Mouse (Mus musculus) CH12.LX (cell line): ENCODE measurements around the gene Tubg1. TPM values are rescaled to one million over a fixed set of nuclear protein-coding genes. Genes with fewer than 3 reads are reported as not detected.
A peak's percentile ranks its signal among the peaks of the same experiment; 100 is the strongest.

ENCODE experiments used
- DNase-seq: peaks from one replicate; pipeline ENCODE4 v3.0.0-alpha.2; 2013; ENCODE audit errors: extremely low read depth
- H3K27ac ChIP-seq: 2 replicates; pipeline ENCODE4 v1.5.1; 2012; ENCODE audit warnings: low read depth, mild to moderate bottlenecking, control low read depth, moderate library complexity; ENCODE audit not compliant: insufficient read depth
- H3K27me3 ChIP-seq: replicated peaks from 2 replicates; pipeline ENCODE3; 2012; ENCODE audit warnings: inconsistent platforms
- H3K36me3 ChIP-seq, 2 experiments: replicated peaks in 1 of 2; 2 replicates each; pipeline versions ENCODE3 to v1.6.1; 2012; ENCODE audit warnings: inconsistent platforms in 1 of 2, low read length in 1 of 2, mild to moderate bottlenecking in 1 of 2, mixed read lengths in 1 of 2, moderate library complexity in 1 of 2; ENCODE audit not compliant: control insufficient read depth in 1 of 2, insufficient read depth in 1 of 2
- H3K4me1 ChIP-seq, 2 experiments: 2 replicates each; pipeline ENCODE4 v1.6.1; 2012; ENCODE audit warnings: inconsistent platforms in 1 of 2, moderate library complexity in 1 of 2; ENCODE audit not compliant: insufficient read depth in 2 of 2, control insufficient read depth in 1 of 2
- H3K4me2 ChIP-seq: 2 replicates; pipeline ENCODE4 v1.6.1; 2012; ENCODE audit warnings: low read depth, mild to moderate bottlenecking, control low read depth; ENCODE audit not compliant: poor library complexity, insufficient read depth, severe bottlenecking
- H3K4me3 ChIP-seq, 3 experiments: fragments of 150-350 bp in 1 of 3; sonication (generic) in 1 of 3; replicated peaks in 1 of 3; 2 replicates each; pipeline versions ENCODE3 to v1.5.1; 2011 to 2012; ENCODE audit warnings: low read depth in 2 of 3, low read length in 2 of 3, mild to moderate bottlenecking in 2 of 3, moderate library complexity in 2 of 3, control low read depth in 1 of 3, improper control_type of control experiment in 1 of 3, inconsistent platforms in 1 of 3, mixed read lengths in 1 of 3; ENCODE audit not compliant: poor library complexity in 1 of 3
- H3K79me2 ChIP-seq: replicated peaks from 2 replicates; pipeline ENCODE4 v1.6.1; 2012; ENCODE audit warnings: mild to moderate bottlenecking, moderate library complexity; ENCODE audit not compliant: control insufficient read depth, poor library complexity, insufficient read depth, severe bottlenecking; ENCODE audit errors: extremely low read depth
- H3K9ac ChIP-seq: 2 replicates; pipeline ENCODE4 v1.6.1; 2012; ENCODE audit warnings: low read depth, mild to moderate bottlenecking, control low read depth, moderate library complexity; ENCODE audit not compliant: insufficient read depth
- H3K9me3 ChIP-seq: replicated peaks from 2 replicates; pipeline ENCODE3; 2012; ENCODE audit warnings: low read length, inconsistent platforms, mixed read lengths
- CHD1 ChIP-seq: IDR thresholded peaks from 2 replicates; pipeline ENCODE4 v1.6.1; 2012; ENCODE audit warnings: low read depth, low read length, improper control_type of control experiment, inconsistent platforms
- CHD2 ChIP-seq: IDR thresholded peaks from 2 replicates; pipeline ENCODE4 v1.6.1; 2011; ENCODE audit warnings: low read length, improper control_type of control experiment
- E2F4 ChIP-seq: IDR thresholded peaks from 2 replicates; pipeline ENCODE4 v1.6.1; 2011; ENCODE audit warnings: low read depth, low read length, improper control_type of control experiment; ENCODE audit not compliant: insufficient replicate concordance
- ELF1 ChIP-seq: IDR thresholded peaks from 2 replicates; pipeline ENCODE4 v1.6.1; 2014; ENCODE audit warnings: low read depth, mild to moderate bottlenecking, inconsistent platforms, low read length, improper control_type of control experiment
- EP300 ChIP-seq: IDR thresholded peaks from 2 replicates; pipeline ENCODE4 v1.6.1; 2011; ENCODE audit warnings: low read length, improper control_type of control experiment
- ETS1 ChIP-seq: conservative IDR thresholded peaks from 2 replicates; pipeline ENCODE4 v1.6.1; 2012; ENCODE audit warnings: low read depth, mild to moderate bottlenecking, inconsistent platforms, low read length, improper control_type of control experiment, moderate library complexity
- GABPA ChIP-seq: IDR thresholded peaks from 2 replicates; pipeline ENCODE4 v1.6.1; 2012; ENCODE audit warnings: low read depth, low read length, improper control_type of control experiment, inconsistent platforms; ENCODE audit not compliant: insufficient replicate concordance
- HCFC1 ChIP-seq: IDR thresholded peaks from 2 replicates; pipeline ENCODE4 v1.6.1; 2012; ENCODE audit warnings: low read depth, mild to moderate bottlenecking, inconsistent platforms, low read length, improper control_type of control experiment
- JUN ChIP-seq: IDR thresholded peaks from 2 replicates; pipeline ENCODE4 v1.6.1; 2011; ENCODE audit warnings: low read depth, mild to moderate bottlenecking, low read length, improper control_type of control experiment, moderate library complexity; ENCODE audit not compliant: insufficient read depth
- JUND ChIP-seq: conservative IDR thresholded peaks from 2 replicates; pipeline ENCODE4 v1.6.1; 2011; ENCODE audit warnings: low read depth, low read length, improper control_type of control experiment
- KAT2A ChIP-seq: IDR thresholded peaks from 2 replicates; pipeline ENCODE4 v1.6.1; 2012; ENCODE audit warnings: low read length, improper control_type of control experiment, inconsistent platforms; ENCODE audit not compliant: insufficient replicate concordance
- MAFK ChIP-seq: IDR thresholded peaks from 2 replicates; pipeline ENCODE4 v1.6.1; 2011; ENCODE audit warnings: low read length, improper control_type of control experiment; ENCODE audit not compliant: insufficient replicate concordance
- MAX ChIP-seq: IDR thresholded peaks from 2 replicates; pipeline ENCODE4 v1.6.1; 2011; ENCODE audit warnings: low read length, improper control_type of control experiment
- MEF2A ChIP-seq: IDR thresholded peaks from 2 replicates; pipeline ENCODE4 v1.6.1; 2014; ENCODE audit warnings: low read depth, mild to moderate bottlenecking, inconsistent platforms, low read length, improper control_type of control experiment, borderline replicate concordance
- MXI1 ChIP-seq: IDR thresholded peaks from 2 replicates; pipeline ENCODE4 v1.6.1; 2011; ENCODE audit warnings: mild to moderate bottlenecking, low read depth, low read length, improper control_type of control experiment
- MYC ChIP-seq: IDR thresholded peaks from 2 replicates; pipeline ENCODE4 v1.6.1; 2011; ENCODE audit warnings: low read depth, mild to moderate bottlenecking, improper control_type of control experiment, low read length
- NELFE ChIP-seq: IDR thresholded peaks from 2 replicates; pipeline ENCODE4 v1.6.1; 2011; ENCODE audit warnings: low read depth, low read length, improper control_type of control experiment
- NRF1 ChIP-seq: IDR thresholded peaks from 2 replicates; pipeline ENCODE4 v1.6.1; 2014; ENCODE audit warnings: low read depth, mild to moderate bottlenecking, inconsistent platforms, low read length, improper control_type of control experiment, moderate library complexity
- PAX5 ChIP-seq: IDR thresholded peaks from 2 replicates; pipeline ENCODE4 v1.6.1; 2012; ENCODE audit warnings: low read length, inconsistent platforms, mixed read lengths
- POLR2A ChIP-seq: IDR thresholded peaks from 2 replicates; pipeline ENCODE4 v1.6.1; 2011; ENCODE audit warnings: low read depth, mild to moderate bottlenecking, improper control_type of control experiment, low read length
- RAD21 ChIP-seq: IDR thresholded peaks from 2 replicates; pipeline ENCODE4 v1.6.1; 2011; ENCODE audit warnings: low read depth, mild to moderate bottlenecking, low read length, improper control_type of control experiment, moderate library complexity
- RCOR1 ChIP-seq: conservative IDR thresholded peaks from 2 replicates; pipeline ENCODE4 v1.6.1; 2012; ENCODE audit warnings: low read depth, mild to moderate bottlenecking, inconsistent platforms, low read length, improper control_type of control experiment
- SIN3A ChIP-seq: IDR thresholded peaks from 2 replicates; pipeline ENCODE4 v1.6.1; 2012; ENCODE audit warnings: low read length, improper control_type of control experiment, inconsistent platforms
- SMC3 ChIP-seq: IDR thresholded peaks from 2 replicates; pipeline ENCODE4 v1.6.1; 2011; ENCODE audit warnings: low read depth, low read length, improper control_type of control experiment
- TCF12 ChIP-seq: IDR thresholded peaks from 2 replicates; pipeline ENCODE4 v1.6.1; 2014; ENCODE audit warnings: low read depth, mild to moderate bottlenecking, inconsistent platforms, low read length, improper control_type of control experiment
- USF2 ChIP-seq: conservative IDR thresholded peaks from 2 replicates; pipeline ENCODE4 v1.6.1; 2011; ENCODE audit warnings: low read depth, low read length, improper control_type of control experiment
- ZKSCAN1 ChIP-seq: IDR thresholded peaks from 2 replicates; pipeline ENCODE4 v1.6.1; 2012; ENCODE audit warnings: low read depth, inconsistent platforms, low read length, improper control_type of control experiment, borderline replicate concordance
- ZMIZ1 ChIP-seq: IDR thresholded peaks from 2 replicates; pipeline ENCODE4 v1.6.1; 2012; ENCODE audit warnings: low read depth, mild to moderate bottlenecking, inconsistent platforms, low read length, improper control_type of control experiment
- dilution Hi-C: fragments of 300-500 bp; cut with MboI; formaldehyde crosslinking; loops from 2 replicates; pipeline ENCODE4 v1.14.3; 2020; ENCODE audit warnings: low sequenced_read_pairs; ENCODE audit not compliant: extremely low pct_unique_long_range_greater_than_20kb, extremely low pct_ligation_motif_present
- in situ Hi-C: fragments of 300-500 bp; cut with MboI; formaldehyde crosslinking; loops from 3 replicates; pipeline ENCODE4 v1.14.3; 2019; ENCODE audit warnings: low sequenced_read_pairs, low pct_ligation_motif_present, low pct_unique_long_range_greater_than_20kb, mixed read lengths
- polyA plus RNA-seq: library from polyadenylated mRNA; unstranded; fragments of >175 nt; gene quantifications from 2 replicates; pipeline ENCODE4 v1.2.1, GENCODE M21; 2012; ENCODE audit warnings: low read depth; ENCODE audit not compliant: insufficient read length
- total RNA-seq, 2 experiments: library from RNA; depleted of rRNA; stranded (reverse); fragments of 300-350 nt in 1 of 2; fragments of >200 nt in 1 of 2; gene quantifications; 2 replicates each; pipeline ENCODE4 v1.2.3; 2012 to 2014

Gene Tubg1
- total and polyA plus RNA-seq, 3 experiments: 57.4 to 190 (median 108) TPM

DNA sequence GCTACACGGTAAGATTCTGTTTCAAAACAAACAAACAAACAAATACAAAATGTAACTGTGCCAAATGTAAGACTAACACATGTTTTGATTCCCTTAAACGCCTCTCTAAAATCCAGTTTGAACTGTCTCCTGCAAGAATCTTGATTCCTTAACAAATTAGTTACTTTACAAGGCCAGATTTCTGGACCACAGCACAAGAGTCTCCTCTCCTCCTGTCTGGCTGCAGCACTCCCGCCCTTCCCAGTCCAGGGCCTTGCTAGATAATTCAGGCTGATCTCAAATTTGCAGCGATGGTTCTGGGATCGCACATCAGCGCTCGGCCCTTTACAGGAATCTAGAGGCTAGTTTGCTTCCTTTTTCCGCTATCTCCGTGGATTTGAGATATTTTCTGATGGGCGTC lies 38.1 kb upstream of the Tubg1 start:
- H3K79me2 ChIP-seq: peaks cover 14% of the 10 kb centered on the region; the same call in 1 of the 2 replicates
- H3K27ac ChIP-seq: no peak overlapping the region
- dilution Hi-C loops: no loop called here
- no peaks in the 10 kb centered on the region for H3K9me3 ChIP-seq
- H3K4me3 ChIP-seq: peak overlapping the region in 2 of 3 experiments; percentile 75 to 94
- in situ Hi-C loops: loop anchor here (5.0 to 10.0 kb wide), 2 partner anchors 101 to 223 kb away; partner anchors contain the start of gene Becn1
- no peak for DNase-seq
- H3K4me1 ChIP-seq: peaks cover 17 to 41% of the 10 kb centered on the region in 2 experiments
- peak overlapping the region; percentile 79 for H3K4me2 ChIP-seq
- H3K36me3 ChIP-seq: peaks cover 16 to 34% of the 10 kb centered on the region in 2 experiments
- H3K27me3 ChIP-seq: peaks cover 3% of the 10 kb centered on the region
- TF ChIP-seq JUN: no peak
- no peak for TF ChIP-seq SMC3
- no peak for TF ChIP-seq USF2
- no peak for TF ChIP-seq ELF1
- TF ChIP-seq PAX5: no peak
- no peak for TF ChIP-seq JUND
- TF ChIP-seq MAFK: no peak
- no peak for TF ChIP-seq RCOR1
- TF ChIP-seq KAT2A: no peak
- TF ChIP-seq, all 38 proteins: peak for 0
- H3K9ac ChIP-seq: peak overlapping the region; percentile 60

DNA sequence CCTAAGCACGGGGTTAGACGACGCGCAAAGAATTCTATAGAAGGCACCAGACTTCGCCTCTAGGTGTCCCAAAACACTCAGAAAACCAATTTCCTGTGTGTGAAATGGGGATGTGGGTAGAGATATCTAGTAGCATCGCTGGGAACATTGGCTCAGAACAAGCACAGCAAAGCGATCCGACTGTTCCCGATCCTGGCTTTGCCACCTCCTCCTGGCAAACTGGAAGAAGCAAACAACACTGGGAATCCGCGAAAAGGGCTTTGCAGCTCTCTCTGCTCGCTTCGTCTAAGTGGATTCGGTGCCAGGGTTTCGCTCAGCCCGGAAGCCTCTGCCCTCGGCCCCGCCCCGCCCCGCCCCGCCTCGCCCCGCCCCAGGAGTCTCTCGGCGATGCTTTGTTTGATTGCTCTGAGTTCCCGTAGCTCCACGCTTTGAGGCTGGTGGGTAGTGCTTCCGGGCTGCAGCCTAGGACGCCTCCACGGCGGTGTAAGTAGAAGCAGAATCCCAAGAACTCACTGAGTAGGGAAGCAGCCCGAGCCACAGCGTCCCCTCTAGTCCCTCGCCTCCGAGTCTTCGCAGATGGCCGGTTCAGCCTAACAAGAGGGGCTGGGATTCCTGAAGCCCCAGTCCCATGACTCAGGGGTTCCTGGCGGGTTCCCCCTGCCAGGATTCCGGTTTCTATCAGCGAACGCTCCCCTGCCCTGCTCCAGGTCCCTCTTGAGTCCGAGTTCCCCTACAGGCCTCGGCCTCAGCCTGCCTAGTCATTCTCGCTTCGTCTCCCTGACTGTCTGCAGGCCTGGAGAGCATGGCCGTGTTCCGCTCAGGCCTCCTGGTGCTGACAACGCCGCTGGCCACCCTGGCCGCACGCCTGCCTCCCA lies 37.3 kb upstream of the Tubg1 start, which contains the start of gene Coasy:
Gene Coasy (plus strand): TSS at position 358 of the 875 bp plus-strand sequence.
- H3K9me3 ChIP-seq: no peaks in the 10 kb centered on the region
- peaks cover 3% of the 10 kb centered on the region for H3K27me3 ChIP-seq
- in situ Hi-C loops: loop anchor here (5.0 to 10.0 kb wide), 2 partner anchors 100 to 222 kb away; partner anchors contain the start of gene Becn1
- peak within 1 kb of the TSS; percentile 80 for H3K4me2 ChIP-seq
- peaks cover 14 to 28% of the 10 kb centered on the region in 2 experiments for H3K36me3 ChIP-seq
- peak; percentile 94 for DNase-seq
- peak within 1 kb of the TSS; percentile 55 for H3K27ac ChIP-seq
- dilution Hi-C loops: no loop called here
- peak within 1 kb of the TSS; percentile 95 for H3K9ac ChIP-seq
- peak within 1 kb of the TSS; percentile 75 to 100 (median 88) for H3K4me3 ChIP-seq
- peaks cover 14% of the 10 kb centered on the region; the same call in 1 of the 2 replicates for H3K79me2 ChIP-seq
- peaks cover 17 to 43% of the 10 kb centered on the region in 2 experiments for H3K4me1 ChIP-seq
- TF ChIP-seq MXI1: peak; percentile 92
- peak; percentile 79 for TF ChIP-seq SMC3
- peak; percentile 96 for TF ChIP-seq NELFE
- TF ChIP-seq MEF2A: 0 out of 2 replicates have a peak, but pooled peaks have one; percentile 18
- no peak; the same call in 1 of the 2 replicates for TF ChIP-seq JUN
- no peak for TF ChIP-seq ETS1
- TF ChIP-seq ZKSCAN1: no peak
- TF ChIP-seq E2F4: 0 out of 2 replicates have a peak, but pooled peaks have one; percentile 21
- peak; percentile 99 for TF ChIP-seq POLR2A
- peak; percentile 77 for TF ChIP-seq RAD21
- TF ChIP-seq CHD2: peak; percentile 58
- peak; percentile 98 for TF ChIP-seq SIN3A
- peak; percentile 18; the same call in 1 of the 2 replicates for TF ChIP-seq NRF1
- peak; percentile 62 for TF ChIP-seq TCF12
- peak; percentile 96 for TF ChIP-seq ZMIZ1
- peak; percentile 18; the same call in 1 of the 2 replicates for TF ChIP-seq MYC
- TF ChIP-seq CHD1: peak; percentile 46
- TF ChIP-seq MAX: peak; percentile 55; the same call in 1 of the 2 replicates
- TF ChIP-seq HCFC1: peak; percentile 85
- TF ChIP-seq GABPA: no peak; the same call in 1 of the 2 replicates
- peak; percentile 66; the same call in 1 of the 2 replicates for TF ChIP-seq RCOR1
- TF ChIP-seq JUND: 0 out of 2 replicates have a peak, but pooled peaks have one; percentile 31
- 0 out of 2 replicates have a peak, but pooled peaks have one; percentile 8 for TF ChIP-seq EP300
